Mouse (Mus musculus): ENCODE measurements around the gene G430095P16Rik. TPM values are rescaled to one million over a fixed set of nuclear protein-coding genes. Genes with fewer than 3 reads are reported as not detected.

The G430095P16Rik gene
- polyA plus RNA-seq, 1 experiment from 2014 or later: 2.8 TPM

Other genes with a start within 250 kb of the G430095P16Rik start
- gene Ier2, start 60.2 kb upstream of the G430095P16Rik start, polyA plus RNA-seq (2015; fragmentation: Nextera tagmentation; extraction: Ambion mirVana): 73.5 and 78.0 TPM in 2 replicates
- 81.5 and 82.9 TPM in 2 replicates for gene Trmt1, start 36.7 kb upstream of the G430095P16Rik start, polyA plus RNA-seq (2015; fragmentation: Nextera tagmentation; extraction: Ambion mirVana)
- gene Nacc1, start 35.1 kb upstream of the G430095P16Rik start, polyA plus RNA-seq (2015; fragmentation: Nextera tagmentation; extraction: Ambion mirVana): 22.5 and 26.7 TPM in 2 replicates
- 7.9 and 8.1 TPM in 2 replicates for gene Lyl1, start 21.6 kb upstream of the G430095P16Rik start, polyA plus RNA-seq (2015; fragmentation: Nextera tagmentation; extraction: Ambion mirVana)
- gene Nfix, start 77.3 kb downstream of the G430095P16Rik start, polyA plus RNA-seq (2015; fragmentation: Nextera tagmentation; extraction: Ambion mirVana): 14.8 and 15.9 TPM in 2 replicates
- gene Dand5, start 99.8 kb downstream of the G430095P16Rik start, polyA plus RNA-seq (2015; fragmentation: Nextera tagmentation; extraction: Ambion mirVana): 6.6 and 9.0 TPM in 2 replicates
- 49.7 and 51.6 TPM in 2 replicates for gene Gadd45gip1, start 108.5 kb downstream of the G430095P16Rik start, polyA plus RNA-seq (2015; fragmentation: Nextera tagmentation; extraction: Ambion mirVana)
- gene Rad23a, start 117.7 kb downstream of the G430095P16Rik start, polyA plus RNA-seq (2015; fragmentation: Nextera tagmentation; extraction: Ambion mirVana): 109 and 114 TPM in 2 replicates
- gene Calr, start 123.9 kb downstream of the G430095P16Rik start, polyA plus RNA-seq (2015; fragmentation: Nextera tagmentation; extraction: Ambion mirVana): 1,143 and 1,180 TPM in 2 replicates
- 110 and 120 TPM in 2 replicates for gene Farsa, start 134.0 kb downstream of the G430095P16Rik start, polyA plus RNA-seq (2015; fragmentation: Nextera tagmentation; extraction: Ambion mirVana)
- 60.7 and 61.3 TPM in 2 replicates for gene Syce2, start 149.1 kb downstream of the G430095P16Rik start, polyA plus RNA-seq (2015; fragmentation: Nextera tagmentation; extraction: Ambion mirVana)
- 61.2 and 70.4 TPM in 2 replicates for gene Gcdh, start 170.9 kb downstream of the G430095P16Rik start, polyA plus RNA-seq (2015; fragmentation: Nextera tagmentation; extraction: Ambion mirVana)
- gene Klf1, start 178.9 kb downstream of the G430095P16Rik start, polyA plus RNA-seq (2015; fragmentation: Nextera tagmentation; extraction: Ambion mirVana): 2.4 and 2.8 TPM in 2 replicates
- gene Dnase2a, start 185.6 kb downstream of the G430095P16Rik start, polyA plus RNA-seq (2015; fragmentation: Nextera tagmentation; extraction: Ambion mirVana): 10.2 and 10.6 TPM in 2 replicates
- gene Mast1, start 214.4 kb downstream of the G430095P16Rik start, polyA plus RNA-seq (2015; fragmentation: Nextera tagmentation; extraction: Ambion mirVana): 0.34 and 0.54 TPM in 2 replicates
- gene Rtbdn, start 224.0 kb downstream of the G430095P16Rik start, polyA plus RNA-seq (2015; fragmentation: Nextera tagmentation; extraction: Ambion mirVana): 0.19 and 0.30 TPM in 2 replicates
- not detected in 2 replicates for gene Gm49661, start 246.4 kb downstream of the G430095P16Rik start, polyA plus RNA-seq (2015; fragmentation: Nextera tagmentation; extraction: Ambion mirVana)
- gene Prdx2, start 246.6 kb downstream of the G430095P16Rik start, polyA plus RNA-seq (2015; fragmentation: Nextera tagmentation; extraction: Ambion mirVana): 810 and 819 TPM in 2 replicates
- 137 and 138 TPM in 2 replicates for gene Rnaseh2a, start 246.8 kb downstream of the G430095P16Rik start, polyA plus RNA-seq (2015; fragmentation: Nextera tagmentation; extraction: Ambion mirVana)